Mouse (Mus musculus) kidney, embryonic 14.5 days (tissue): ENCODE measurements around the gene 1700018B08Rik. TPM values are rescaled to one million over a fixed set of nuclear protein-coding genes. Genes with fewer than 3 reads are reported as not detected.

Experiments
- ATAC-seq: fragments of 200-750 bp; cut with Nextera tagmentation; 2 replicates; pipeline ENCODE4 v1.8.0; 2017; ENCODE audit warnings: moderate number of reproducible peaks, mild to moderate bottlenecking, moderate TSS enrichment, moderate library complexity; ENCODE audit not compliant: low FRiP score, low TSS enrichment
- H3K27ac ChIP-seq: fragments of 300-500 bp; sonication (generic); 2 replicates; pipeline ENCODE4 v1.5.1; 2014; ENCODE audit warnings: low read depth, mild to moderate bottlenecking, low read length, moderate library complexity, mixed read lengths
- H3K27me3 ChIP-seq: fragments of 300-500 bp; sonication (generic); 2 replicates; pipeline ENCODE4 v1.6.1; 2014; ENCODE audit warnings: mild to moderate bottlenecking, low read length; ENCODE audit not compliant: control insufficient read depth, insufficient read depth
- H3K36me3 ChIP-seq: fragments of 300-500 bp; sonication (generic); 2 replicates; pipeline ENCODE4 v1.6.1; 2014; ENCODE audit warnings: low read length, mixed read lengths; ENCODE audit not compliant: control insufficient read depth, insufficient read depth
- H3K4me1 ChIP-seq: fragments of 300-500 bp; sonication (generic); 2 replicates; pipeline ENCODE4 v1.6.1; 2014; ENCODE audit warnings: low read length, mixed read lengths; ENCODE audit not compliant: control insufficient read depth, insufficient read depth
- H3K4me2 ChIP-seq: fragments of 300-500 bp; sonication (generic); replicated peaks from 2 replicates; pipeline ENCODE4 v1.6.1; 2014; ENCODE audit warnings: low read depth, mild to moderate bottlenecking, low read length
- H3K4me3 ChIP-seq: fragments of 300-500 bp; sonication (generic); 2 replicates; pipeline ENCODE4 v1.5.1; 2014; ENCODE audit warnings: mild to moderate bottlenecking, low read length
- H3K9ac ChIP-seq: fragments of 300-500 bp; sonication (generic); 2 replicates; pipeline ENCODE4 v1.6.1; 2014; ENCODE audit warnings: low read depth, mild to moderate bottlenecking, low read length, moderate library complexity
- H3K9me3 ChIP-seq: fragments of 300-500 bp; sonication (generic); 2 replicates; pipeline ENCODE4 v1.6.1; 2016; ENCODE audit warnings: low read length; ENCODE audit not compliant: control insufficient read depth
- WGBS: fragments of 180-500 bp; shearing (Covaris S2); extraction: QIAGEN DNeasy Blood & Tissue Kit; methylation state at CpG from one replicate; pipeline ENCODE4 v1.1.7; 2014; 5-methylcytosine and 5-hydroxymethylcytosine counted together
- polyA plus RNA-seq: library from polyadenylated mRNA; unstranded; fragments of >200 nt; fragmentation: Nextera tagmentation; extraction: Ambion mirVana; gene quantifications from 2 replicates; pipeline ENCODE4 v1.2.1, GENCODE M21; 2014

1700018B08Rik gene
- polyA plus RNA-seq, result not detected in 2 replicates

DNA sequence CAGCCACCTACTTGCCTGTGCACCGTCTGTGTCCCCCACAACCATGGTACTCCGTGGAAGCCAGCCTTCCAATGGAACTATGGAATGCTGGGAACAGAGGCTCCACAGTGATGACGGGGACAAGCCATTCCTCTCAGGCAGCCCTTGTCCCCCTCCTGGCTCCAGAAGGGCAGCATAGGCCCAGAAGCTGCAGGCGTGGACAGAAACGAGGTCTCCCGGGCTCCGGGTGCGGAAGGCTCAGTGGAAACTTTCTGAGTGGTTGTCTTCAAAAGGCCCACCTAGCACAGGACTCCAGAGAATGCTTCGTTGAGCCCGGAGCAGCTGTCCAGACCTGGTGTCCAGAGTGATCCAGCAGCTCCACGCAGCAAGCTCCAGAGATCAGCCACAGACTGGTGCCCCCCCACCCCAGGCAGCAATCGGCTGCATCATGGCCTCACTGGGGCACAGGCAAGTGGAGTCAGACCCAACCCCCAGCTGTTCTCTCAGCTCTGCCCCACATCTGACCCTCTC, at the start of gene 1700018B08Rik:
TSS of gene 1700018B08Rik (minus strand) at position 45 of the 510 bp plus-strand sequence.
- Histone ChIP-seq H3K4me1 (no peaks in the 10 kb centered on the region), H3K9ac (no peak within 1 kb of the TSS), H3K9me3 (no peaks in the 10 kb centered on the region; the same call in 1 of the 2 replicates), H3K27me3 (peaks cover 3% of the 10 kb centered on the region; the same call in 1 of the 2 replicates), H3K4me2 (no peak within 1 kb of the TSS), H3K27ac (no peak within 1 kb of the TSS), H3K36me3 (no peaks in the 10 kb centered on the region), H3K4me3 (no peak within 1 kb of the TSS)
- ATAC-seq, result no peak
- WGBS, result 86% methylated on average over 12 of the region's 12 CpGs

DNA sequence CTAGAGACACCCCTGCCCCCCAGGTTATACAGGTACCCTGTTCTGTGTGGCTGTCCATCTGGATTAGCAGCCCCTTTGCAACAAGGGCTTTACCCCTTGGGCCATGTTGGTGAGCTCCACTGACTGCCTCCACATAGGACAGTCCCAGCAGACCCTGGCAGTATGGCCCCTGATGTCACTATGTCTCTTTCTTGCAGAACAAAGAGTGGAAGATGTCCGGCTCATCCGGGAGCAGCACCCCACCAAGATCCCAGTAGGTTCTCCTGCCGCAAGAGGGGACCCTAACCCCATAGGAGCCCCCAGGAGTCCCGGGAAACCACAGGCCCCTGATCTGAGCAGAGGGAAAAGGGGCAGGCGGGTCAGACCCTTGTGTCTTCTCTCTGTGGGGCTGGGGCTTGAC, 49.2 kb upstream of the 1700018B08Rik start:
- 90% methylated on average over 5 of the region's 5 CpGs for WGBS
- no peak for ATAC-seq

DNA sequence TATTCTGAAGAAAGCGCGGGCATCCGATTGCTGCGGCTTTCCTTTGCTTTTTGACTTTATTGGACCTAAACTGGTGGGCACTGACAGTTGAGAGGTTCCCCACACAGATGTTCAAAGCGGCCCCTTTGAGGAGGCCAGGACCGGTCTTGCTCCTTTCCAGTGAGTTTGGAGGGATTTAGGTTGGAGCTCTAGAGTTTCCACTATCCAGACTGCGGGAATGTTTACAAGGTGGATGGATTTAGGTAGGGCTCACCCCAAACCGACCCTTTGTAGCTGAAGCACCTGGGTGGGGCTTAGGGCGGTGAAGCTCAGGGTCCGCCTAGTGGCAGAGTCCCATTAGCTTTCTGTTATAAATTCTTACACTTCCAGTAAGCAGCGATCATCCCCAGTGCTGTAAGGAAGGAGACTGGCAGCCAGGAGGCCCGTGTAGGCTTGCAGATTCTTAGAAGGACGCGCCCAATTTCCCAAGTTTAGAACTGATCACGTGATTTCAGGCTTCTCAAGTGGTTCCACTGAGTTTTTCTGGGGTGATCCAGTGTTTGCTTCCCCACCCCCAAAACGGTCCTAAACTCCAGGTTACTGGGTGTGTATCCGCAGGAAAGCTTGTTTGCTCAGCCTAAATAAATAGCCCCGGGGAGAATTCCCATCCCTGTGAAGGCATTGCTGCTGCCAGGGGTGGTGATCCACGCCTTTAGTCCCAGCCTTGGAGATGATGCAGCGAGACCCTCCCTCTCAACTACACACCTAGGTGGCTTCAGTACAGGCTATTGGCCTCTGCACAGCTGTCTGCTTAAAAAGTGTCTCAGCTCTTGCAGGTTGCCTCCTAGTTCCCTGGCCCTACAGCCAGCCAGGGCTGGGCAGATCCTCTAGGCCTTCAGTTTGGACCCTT, 47.3 kb upstream of the 1700018B08Rik start:
- WGBS, result 14% methylated on average over 20 of the region's 20 CpGs
- H3K27me3 ChIP-seq, result no peaks in the 10 kb centered on the region
- H3K36me3 ChIP-seq, result peaks cover 23% of the 10 kb centered on the region
- peak overlapping the region; percentile 62 for H3K9ac ChIP-seq
- ATAC-seq, result no peak
- no peak overlapping the region for H3K27ac ChIP-seq
- peak overlapping the region; percentile 93 for H3K4me2 ChIP-seq
- peaks cover 13% of the 10 kb centered on the region for H3K4me1 ChIP-seq
- H3K4me3 ChIP-seq, result peak overlapping the region; percentile 73
- no peaks in the 10 kb centered on the region for H3K9me3 ChIP-seq

More for the DNA sequence above, 49.2 kb upstream of the 1700018B08Rik start:
- H3K4me2 ChIP-seq, result no peak overlapping the region
- no peak overlapping the region for H3K27ac ChIP-seq
- H3K27me3 ChIP-seq, result no peaks in the 10 kb centered on the region
- H3K4me3 ChIP-seq, result no peak overlapping the region
- H3K4me1 ChIP-seq, result peaks cover 13% of the 10 kb centered on the region
- peaks cover 38% of the 10 kb centered on the region for H3K36me3 ChIP-seq
- no peaks in the 10 kb centered on the region for H3K9me3 ChIP-seq
- H3K9ac ChIP-seq, result no peak overlapping the region

DNA sequence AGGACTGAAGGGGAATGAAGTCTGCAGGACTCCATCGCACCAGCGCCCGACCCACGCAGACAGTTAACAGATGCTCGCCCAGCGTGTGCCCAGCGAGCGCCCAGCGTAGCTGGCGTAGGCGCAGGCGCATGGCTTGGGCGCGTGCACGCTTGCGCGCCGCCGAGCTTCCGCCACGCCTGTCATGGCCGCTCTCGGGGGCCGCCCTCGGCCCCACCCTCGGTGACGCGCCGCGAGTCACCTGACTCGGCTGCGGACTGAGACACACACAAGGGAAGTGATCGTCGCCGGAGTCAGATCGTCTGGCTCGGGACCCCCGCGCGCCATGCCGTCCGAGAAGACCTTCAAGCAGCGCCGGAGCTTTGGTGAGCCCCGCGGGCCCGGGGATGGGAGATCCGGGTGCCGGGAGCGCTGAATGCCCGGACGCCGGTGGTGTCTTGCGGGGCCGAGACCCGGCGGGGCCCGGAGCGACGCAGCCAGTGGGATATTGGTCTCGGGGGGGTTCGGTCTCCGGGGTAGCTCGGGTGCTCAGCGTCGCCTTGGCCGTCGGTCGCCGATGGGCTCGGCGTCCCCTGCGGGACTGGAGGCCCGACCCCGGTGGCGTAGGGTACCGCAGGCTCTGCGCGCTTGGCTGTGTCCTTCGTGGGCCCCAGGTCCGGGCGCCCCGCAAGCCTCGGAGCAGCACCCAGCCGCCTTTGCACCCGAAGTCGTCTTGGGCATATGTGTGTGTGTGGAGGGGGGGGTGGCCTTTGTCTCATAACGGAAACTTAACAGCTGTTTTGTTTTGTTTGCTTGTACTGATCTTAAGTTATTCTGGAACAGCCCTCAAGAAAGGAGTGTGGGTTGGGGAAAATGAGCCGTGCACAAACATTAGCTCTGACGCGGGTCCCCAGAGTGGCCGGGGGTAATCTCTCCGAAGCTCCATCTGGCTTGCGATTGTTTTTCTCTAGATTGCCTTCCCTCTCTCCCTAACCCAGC, 46.4 kb upstream of the 1700018B08Rik start, which contains the start of gene Map1lc3b:
TSS of gene Map1lc3b (plus strand) at position 159 of the 975 bp plus-strand sequence.
- WGBS, result under 1% methylated on average over 94 of the region's 94 CpGs
- Histone ChIP-seq H3K9ac (peak within 1 kb of the TSS; percentile 62), H3K4me3 (peak within 1 kb of the TSS; percentile 73), H3K9me3 (no peaks in the 10 kb centered on the region), H3K36me3 (peaks cover 15% of the 10 kb centered on the region), H3K4me1 (peaks cover 13% of the 10 kb centered on the region), H3K27me3 (no peaks in the 10 kb centered on the region), H3K4me2 (peak within 1 kb of the TSS; percentile 93), H3K27ac (no peak within 1 kb of the TSS)
- peak; percentile 87 for ATAC-seq

DNA sequence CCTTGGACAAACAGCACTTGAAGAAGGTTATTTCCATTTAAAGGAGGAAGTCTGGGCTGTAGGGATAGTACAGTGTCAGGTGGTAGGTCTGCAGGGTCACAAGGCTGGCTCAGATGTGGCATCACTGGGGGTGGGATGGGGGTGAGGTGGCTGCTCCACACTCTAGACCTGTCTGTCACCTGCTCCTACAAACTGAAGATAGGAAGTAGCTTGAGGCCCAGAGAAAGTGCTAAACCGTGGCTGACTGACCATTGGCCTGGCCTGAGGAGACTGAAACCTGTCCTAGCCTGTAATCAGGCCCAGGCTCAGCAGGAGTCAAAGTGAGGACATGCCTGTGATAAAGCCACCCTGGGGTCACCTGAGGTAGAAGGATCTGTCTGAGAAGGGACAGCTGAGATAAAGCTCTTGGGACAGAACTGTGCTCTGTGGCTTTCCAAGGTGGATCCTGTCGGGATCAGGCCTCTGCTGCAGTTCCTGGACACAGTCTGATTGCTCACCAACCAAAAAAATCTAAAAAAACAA, 45.1 kb upstream of the 1700018B08Rik start:
- Histone ChIP-seq H3K9ac (no peak overlapping the region), H3K27ac (no peak overlapping the region), H3K9me3 (no peaks in the 10 kb centered on the region), H3K36me3 (peaks cover 10% of the 10 kb centered on the region), H3K4me1 (peaks cover 13% of the 10 kb centered on the region), H3K4me2 (peak overlapping the region; percentile 93), H3K4me3 (no peak overlapping the region), H3K27me3 (no peaks in the 10 kb centered on the region)
- ATAC-seq, result no peak
- WGBS, result 46% methylated on average over 2 of the region's 2 CpGs

DNA sequence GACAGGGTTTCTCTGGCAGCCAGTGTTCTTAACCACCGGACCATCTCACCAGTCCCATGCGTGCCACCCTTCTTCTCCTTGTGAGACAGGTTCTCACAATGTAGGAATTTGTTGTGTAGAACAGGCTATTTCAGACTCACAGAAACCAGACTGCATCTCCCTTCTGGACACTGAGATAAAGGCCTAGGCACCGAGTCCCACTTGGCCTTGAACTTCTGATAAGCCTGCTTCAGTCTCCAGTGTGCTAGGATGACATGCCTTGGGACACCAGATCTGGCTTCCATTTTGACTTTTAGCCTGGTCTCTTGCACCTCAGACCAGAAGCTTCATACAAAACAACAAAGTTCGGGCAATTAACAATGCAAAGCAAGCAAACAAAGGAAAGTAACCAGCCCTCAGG, 44.6 kb upstream of the 1700018B08Rik start:
- H3K27ac ChIP-seq, result no peak overlapping the region
- no peak overlapping the region for H3K9ac ChIP-seq
- no peak overlapping the region for H3K4me3 ChIP-seq
- peaks cover 5% of the 10 kb centered on the region; the same call in 1 of the 2 replicates for H3K36me3 ChIP-seq
- H3K4me1 ChIP-seq, result peaks cover 13% of the 10 kb centered on the region
- no peaks in the 10 kb centered on the region for H3K9me3 ChIP-seq
- H3K4me2 ChIP-seq, result no peak overlapping the region
- WGBS, result 90% methylated on average over 4 of the region's 4 CpGs
- ATAC-seq, result no peak
- H3K27me3 ChIP-seq, result no peaks in the 10 kb centered on the region

DNA sequence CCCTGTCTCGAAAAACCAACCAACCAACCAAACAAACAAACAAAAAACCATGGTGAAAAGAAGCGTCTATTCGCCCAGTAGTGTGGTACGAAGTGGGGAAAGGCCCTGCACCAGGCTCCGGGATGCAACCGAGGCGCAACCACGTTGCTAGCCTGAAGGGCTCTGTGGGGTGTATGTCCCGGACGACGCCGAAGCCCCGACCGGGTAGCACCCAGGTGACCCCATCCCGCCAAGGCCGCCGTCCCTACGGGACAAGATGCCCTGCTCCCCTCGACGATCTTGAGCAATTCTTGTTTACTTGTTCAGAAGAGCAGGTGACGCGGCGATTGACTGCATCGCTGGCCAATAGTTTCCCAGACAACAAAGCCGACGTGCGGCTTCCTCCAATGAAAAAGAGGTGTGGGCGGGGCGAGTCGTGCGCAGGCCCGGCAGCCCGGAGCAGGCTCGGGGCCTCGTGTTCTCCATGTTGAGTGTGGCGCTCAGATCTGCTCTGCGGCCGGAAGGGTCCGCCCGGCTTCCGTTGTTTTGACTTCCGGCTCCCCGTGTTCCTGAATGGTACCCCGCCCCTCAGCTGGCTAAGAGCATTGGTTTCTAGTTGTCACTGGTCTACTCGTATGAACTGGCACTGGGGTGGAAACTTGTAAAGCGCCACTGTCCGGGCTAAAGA, 41.2 kb upstream of the 1700018B08Rik start:
- H3K4me3 ChIP-seq, result peak overlapping the region; percentile 54
- no peak overlapping the region for H3K27ac ChIP-seq
- H3K4me1 ChIP-seq, result peaks cover 6% of the 10 kb centered on the region; the same call in 1 of the 2 replicates
- H3K36me3 ChIP-seq, result no peaks in the 10 kb centered on the region
- peak overlapping the region; percentile 56 for H3K4me2 ChIP-seq
- H3K27me3 ChIP-seq, result no peaks in the 10 kb centered on the region
- under 1% methylated on average over 47 of the region's 47 CpGs for WGBS
- ATAC-seq, result peak; percentile 94
- H3K9ac ChIP-seq, result peak overlapping the region; percentile 56
- H3K9me3 ChIP-seq, result no peaks in the 10 kb centered on the region

DNA sequence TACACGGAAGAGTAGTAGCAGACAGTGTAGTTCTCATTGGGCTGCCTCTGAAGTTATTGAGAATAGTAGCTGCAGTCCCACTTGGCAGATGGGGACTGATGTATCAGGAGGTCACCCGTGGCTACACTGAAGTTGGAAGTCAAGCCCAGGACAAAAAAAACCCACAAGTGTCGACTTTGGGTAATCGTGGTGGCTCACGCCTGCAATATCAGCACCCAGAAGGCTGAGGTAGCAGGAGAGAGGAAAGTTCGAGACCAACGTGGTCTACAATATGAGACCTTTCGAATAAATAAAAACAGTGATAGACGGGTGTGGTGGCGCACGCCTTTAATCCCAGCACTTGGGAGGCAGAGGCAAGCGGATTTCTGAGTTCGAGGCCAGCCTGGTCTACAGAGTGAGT, 40.6 kb upstream of the 1700018B08Rik start:
- Histone ChIP-seq H3K4me3 (peak overlapping the region; percentile 54), H3K4me2 (peak overlapping the region; percentile 56), H3K9me3 (no peaks in the 10 kb centered on the region), H3K36me3 (no peaks in the 10 kb centered on the region), H3K9ac (peak overlapping the region; percentile 56; the same call in 1 of the 2 replicates), H3K4me1 (peaks cover 6% of the 10 kb centered on the region; the same call in 1 of the 2 replicates), H3K27me3 (no peaks in the 10 kb centered on the region), H3K27ac (no peak overlapping the region)
- 47% methylated on average over 13 of the region's 13 CpGs for WGBS
- ATAC-seq, result no peak
